Mouse (Mus musculus) ES-Bruce4 (cell line): ENCODE measurements around the gene Sptb. TPM values are rescaled to one million over a fixed set of nuclear protein-coding genes. Genes with fewer than 3 reads are reported as not detected.
A peak's percentile ranks its signal among the peaks of the same experiment; 100 is the strongest.

Experiments used
- H3K27ac ChIP-seq: 2 replicates; pipeline ENCODE4 v1.5.1; 2012; ENCODE audit warnings: low read length, inconsistent platforms; ENCODE audit not compliant: insufficient read depth
- H3K27me3 ChIP-seq: 2 replicates; pipeline ENCODE4 v1.6.1; 2012; ENCODE audit warnings: mild to moderate bottlenecking, low read length, inconsistent platforms; ENCODE audit not compliant: control insufficient read depth, poor library complexity, insufficient read depth, severe bottlenecking
- H3K36me3 ChIP-seq: 2 replicates; pipeline ENCODE4 v1.6.1; 2012; ENCODE audit warnings: inconsistent platforms, mild to moderate bottlenecking, low read length, moderate library complexity; ENCODE audit not compliant: control insufficient read depth, poor library complexity, insufficient read depth, severe bottlenecking
- H3K4me1 ChIP-seq: one replicate; pipeline ENCODE4 v1.8.1; 2011; ENCODE audit warnings: low read length; ENCODE audit not compliant: control insufficient read depth, insufficient read depth
- H3K4me3 ChIP-seq: 2 replicates; pipeline ENCODE4 v1.5.1; 2011; ENCODE audit warnings: low read depth, mild to moderate bottlenecking, low read length
- H3K9ac ChIP-seq: 2 replicates; pipeline ENCODE4 v1.6.1; 2012; ENCODE audit warnings: low read depth, mild to moderate bottlenecking, inconsistent platforms; ENCODE audit not compliant: poor library complexity, severe bottlenecking
- H3K9me3 ChIP-seq: replicated peaks from 2 replicates; pipeline ENCODE4 v1.6.1; 2012; ENCODE audit warnings: mild to moderate bottlenecking, low read length, inconsistent platforms; ENCODE audit not compliant: control insufficient read depth, poor library complexity, insufficient read depth, severe bottlenecking
- CTCF ChIP-seq: IDR thresholded peaks from one replicate; pipeline ENCODE4 v1.8.1; 2011; ENCODE audit warnings: low read depth, low read length
- EP300 ChIP-seq: IDR thresholded peaks from 2 replicates; pipeline ENCODE4 v1.6.1; 2011; ENCODE audit warnings: low read depth, low read length; ENCODE audit not compliant: insufficient read depth
- POLR2A ChIP-seq: IDR thresholded peaks from one replicate; pipeline ENCODE4 v1.8.1; 2011; ENCODE audit warnings: low read length; ENCODE audit not compliant: insufficient read depth
- polyA plus RNA-seq: library from polyadenylated mRNA; stranded (reverse); fragments of >200 nt; gene quantifications from 2 replicates; pipeline ENCODE4 v1.2.4, GENCODE M21; 2011; ENCODE audit warnings: low read depth; ENCODE audit not compliant: missing spikeins, insufficient read depth, insufficient read length

Sptb gene
- polyA plus RNA-seq, 1 experiment: 4.6 TPM

GRCm38 (mm10) chr12:76552321-76552720, 158.0 kb downstream of the Sptb start:
- Histone ChIP-seq H3K4me3 (no peak overlapping the region), H3K9ac (no peak overlapping the region), H3K36me3 (no peaks in the 10 kb centered on the region), H3K27ac (no peak overlapping the region), H3K27me3 (no peaks in the 10 kb centered on the region), H3K9me3 (no peaks in the 10 kb centered on the region), H3K4me1 (no peaks in the 10 kb centered on the region)
- TF ChIP-seq EP300 (no peak), CTCF (no peak), POLR2A (no peak)

- Histone ChIP-seq H3K4me1 (no peaks in the 10 kb centered on the region), H3K36me3 (no peaks in the 10 kb centered on the region), H3K9me3 (no peaks in the 10 kb centered on the region), H3K9ac (no peak overlapping the region), H3K27me3 (no peaks in the 10 kb centered on the region), H3K27ac (peak overlapping the region; percentile 11; the same call in 1 of the 2 replicates), H3K4me3 (no peak overlapping the region)
- TF ChIP-seq EP300: peak; percentile 52; the same call in 1 of the 2 replicates
- no peak for TF ChIP-seq CTCF
Observed at GRCm38 (mm10) chr12:76549203-76549602, 161.1 kb downstream of the Sptb start.

- Histone ChIP-seq H3K36me3 (no peaks in the 10 kb centered on the region), H3K4me1 (no peaks in the 10 kb centered on the region), H3K4me3 (peak overlapping the region; percentile 10; the same call in 1 of the 2 replicates), H3K27me3 (no peaks in the 10 kb centered on the region), H3K27ac (peak overlapping the region; percentile 72), H3K9ac (no peak overlapping the region), H3K9me3 (no peaks in the 10 kb centered on the region)
- TF ChIP-seq POLR2A: no peak
- no peak for TF ChIP-seq EP300
- TF ChIP-seq CTCF: no peak
Observed at GRCm38 (mm10) chr12:76548082-76548423, 162.3 kb downstream of the Sptb start.

- no peak for TF ChIP-seq CTCF
- peak; percentile 95 for TF ChIP-seq EP300
- TF ChIP-seq POLR2A: no peak
- H3K4me1 ChIP-seq: no peaks in the 10 kb centered on the region
- no peaks in the 10 kb centered on the region for H3K36me3 ChIP-seq
- H3K9me3 ChIP-seq: no peaks in the 10 kb centered on the region
- peak overlapping the region; percentile 13 for H3K4me3 ChIP-seq
- H3K9ac ChIP-seq: peak overlapping the region; percentile 32; the same call in 1 of the 2 replicates
- H3K27me3 ChIP-seq: no peaks in the 10 kb centered on the region
- H3K27ac ChIP-seq: peak overlapping the region; percentile 76
Observed at GRCm38 (mm10) chr12:76547409-76548081, 162.8 kb downstream of the Sptb start.

GRCm38 (mm10) chr12:76546383-76547276, 163.7 kb downstream of the Sptb start:
- H3K36me3 ChIP-seq: no peaks in the 10 kb centered on the region
- peak overlapping the region; percentile 32 for H3K9ac ChIP-seq
- TF ChIP-seq EP300: peak; percentile 79; the same call in 1 of the 2 replicates
- TF ChIP-seq POLR2A: no peak
- H3K27ac ChIP-seq: peak overlapping the region; percentile 76
- no peaks in the 10 kb centered on the region for H3K27me3 ChIP-seq
- no peaks in the 10 kb centered on the region for H3K9me3 ChIP-seq
- H3K4me1 ChIP-seq: no peaks in the 10 kb centered on the region
- H3K4me3 ChIP-seq: peak overlapping the region; percentile 13

- H3K4me3 ChIP-seq: no peak overlapping the region
- no peak overlapping the region for H3K9ac ChIP-seq
- H3K36me3 ChIP-seq: no peaks in the 10 kb centered on the region
- TF ChIP-seq CTCF (no peak), POLR2A (no peak), EP300 (no peak)
- no peak overlapping the region for H3K27ac ChIP-seq
- H3K9me3 ChIP-seq: no peaks in the 10 kb centered on the region
- H3K4me1 ChIP-seq: peaks cover under 1% of the 10 kb centered on the region
- H3K27me3 ChIP-seq: no peaks in the 10 kb centered on the region
Observed at GRCm38 (mm10) chr12:76545786-76546370, 164.5 kb downstream of the Sptb start.
